In genomic region chr4:133095734-133096065, GRCm38 (mm10) we compare ENCODE assay signal across 8 mouse cellular contexts. TPM values are rescaled to one million over a fixed set of nuclear protein-coding genes. Genes with fewer than 3 reads are reported as not detected.
DNase-seq lines count a peak whose midpoint lies in the region; ATAC-seq and TF ChIP-seq lines count a peak whose summit lies in the region.
"Not testable (repeated sequence)": the region's sequence is repeated elsewhere in the genome, so short reads cannot be mapped to it uniquely, and the experiment has no call there.

No protein-coding gene starts in this region.

- H3K4me1 ChIP-seq in embryonic facial prominence, embryonic 13.5 days = peaks cover 48% of the 10 kb centered on the region
- peaks cover 51% of the 10 kb centered on the region for H3K4me1 ChIP-seq in hindbrain, embryonic 13.5 days (replicated peaks)
- peaks cover 48% of the 10 kb centered on the region for H3K4me1 ChIP-seq in kidney, embryonic 16.5 days (ENCODE audit: insufficient read depth, low read length)
- H3K4me1 ChIP-seq in liver, embryonic 13.5 days (replicated peaks) = peaks cover 45% of the 10 kb centered on the region
- H3K4me1 ChIP-seq in midbrain, embryonic 13.5 days (replicated peaks) = peaks cover 46% of the 10 kb centered on the region
- peaks cover 36% of the 10 kb centered on the region for H3K4me1 ChIP-seq in small intestine, adult 2 months (ENCODE audit: control insufficient read depth, insufficient read depth, insufficient read length, low read length)

- H3K4me2 ChIP-seq in embryonic facial prominence, embryonic 13.5 days = peak overlapping the region; percentile 46
- H3K4me2 ChIP-seq in hindbrain, embryonic 13.5 days = peak overlapping the region; percentile 36
- H3K4me2 ChIP-seq in kidney, embryonic 16.5 days (replicated peaks; ENCODE audit: low read depth, low read length) = peak overlapping the region; percentile 44
- H3K4me2 ChIP-seq in liver, embryonic 13.5 days = peak overlapping the region; percentile 32; the same call in 1 of the 2 replicates
- H3K4me2 ChIP-seq in midbrain, embryonic 13.5 days (replicated peaks) = peak overlapping the region; percentile 44

- WGBS in embryonic facial prominence, embryonic 13.5 days = 9% methylated on average over 3 of the region's 3 CpGs
- 6% methylated on average over 3 of the region's 3 CpGs for WGBS in hindbrain, embryonic 13.5 days
- 6% methylated on average over 3 of the region's 3 CpGs for WGBS in kidney, embryonic 16.5 days
- WGBS in liver, embryonic 13.5 days (ENCODE audit: insufficient replicate concordance) = 49% methylated on average over 3 of the region's 3 CpGs
- WGBS in midbrain, embryonic 13.5 days = 4% methylated on average over 3 of the region's 3 CpGs
- 5% methylated on average over 3 of the region's 3 CpGs for WGBS in small intestine, adult 2 months

- H3K9ac ChIP-seq in embryonic facial prominence, embryonic 13.5 days = peak overlapping the region; percentile 52; the same call in 1 of the 2 replicates
- peak overlapping the region; percentile 26; the same call in 1 of the 2 replicates for H3K9ac ChIP-seq in hindbrain, embryonic 13.5 days
- peak overlapping the region; percentile 61 for H3K9ac ChIP-seq in kidney, embryonic 16.5 days (replicated peaks; ENCODE audit: low read length)
- peak overlapping the region; percentile 29; the same call in 1 of the 2 replicates for H3K9ac ChIP-seq in liver, embryonic 13.5 days
- H3K9ac ChIP-seq in midbrain, embryonic 13.5 days (replicated peaks) = not testable (repeated sequence)

- ATAC-seq in embryonic facial prominence, embryonic 13.5 days (ENCODE audit: insufficient number of reproducible peaks, insufficient read depth, low FRiP score, low TSS enrichment, low read depth); hindbrain, embryonic 13.5 days (ENCODE audit: low FRiP score); liver, embryonic 13.5 days (ENCODE audit: low read depth); midbrain, embryonic 13.5 days: not testable (repeated sequence)
- peak; percentile 5; the same call in 1 of the 2 replicates for ATAC-seq in kidney, embryonic 16.5 days (ENCODE audit: low FRiP score, low TSS enrichment)

- TF ChIP-seq CTCF in gastrocnemius, adult 2 months (IDR thresholded peaks at IDR 0.05); small intestine, adult 2 months (IDR thresholded peaks at IDR 0.05; ENCODE audit: extremely low read depth, insufficient read length, insufficient replicate concordance, low read depth, low read length): not testable (repeated sequence)

- H3K9me3 ChIP-seq in embryonic facial prominence, embryonic 13.5 days; hindbrain, embryonic 13.5 days; kidney, embryonic 16.5 days (ENCODE audit: low read length); liver, embryonic 13.5 days (replicated peaks); midbrain, embryonic 13.5 days: not testable (repeated sequence)

- peak overlapping the region; percentile 85 for H3K27ac ChIP-seq in embryonic facial prominence, embryonic 13.5 days
- peak overlapping the region; percentile 78 for H3K27ac ChIP-seq in gastrocnemius, adult 2 months
- peak overlapping the region; percentile 89 for H3K27ac ChIP-seq in hindbrain, embryonic 13.5 days
- H3K27ac ChIP-seq in kidney, embryonic 16.5 days (ENCODE audit: low read length) = peak overlapping the region; percentile 98
- peak overlapping the region; percentile 59 for H3K27ac ChIP-seq in liver, embryonic 13.5 days
- H3K27ac ChIP-seq in midbrain, embryonic 13.5 days = peak overlapping the region; percentile 90
- peak overlapping the region; percentile 82 for H3K27ac ChIP-seq in small intestine, adult 2 months (ENCODE audit: insufficient read depth, low read depth, low read length)

- TF ChIP-seq POLR2A in small intestine, adult 2 months (IDR thresholded peaks at IDR 0.05; ENCODE audit: low read depth, low read length) = not testable (repeated sequence)

- H3K4me3 ChIP-seq in embryonic facial prominence, embryonic 13.5 days = peak overlapping the region; percentile 22
- H3K4me3 ChIP-seq in gastrocnemius, adult 2 months = peak overlapping the region; percentile 66
- not testable (repeated sequence) for H3K4me3 ChIP-seq in hindbrain, embryonic 13.5 days
- peak overlapping the region; percentile 16 for H3K4me3 ChIP-seq in kidney, embryonic 16.5 days (ENCODE audit: low read length)
- H3K4me3 ChIP-seq in liver, embryonic 13.5 days (replicated peaks) = peak overlapping the region; percentile 25
- 0 out of 2 replicates have a peak overlapping the region, but pooled peaks have one; percentile 3 for H3K4me3 ChIP-seq in midbrain, embryonic 13.5 days (replicated peaks)
- peak overlapping the region; percentile 49 for H3K4me3 ChIP-seq in small intestine, adult 2 months (ENCODE audit: low read depth, low read length)

- H3K27me3 ChIP-seq in embryonic facial prominence, embryonic 13.5 days; hindbrain, embryonic 13.5 days; kidney, embryonic 16.5 days (ENCODE audit: insufficient read depth, low read length); midbrain, embryonic 13.5 days; small intestine, adult 2 months (ENCODE audit: control insufficient read depth, insufficient read depth, low read length): not testable (repeated sequence)
- peaks cover 51% of the 10 kb centered on the region for H3K27me3 ChIP-seq in liver, embryonic 13.5 days

- intact Hi-C loops in gastrocnemius, adult 2 months (cut with DNase I) = not testable (repeated sequence)

- H3K36me3 ChIP-seq in embryonic facial prominence, embryonic 13.5 days; hindbrain, embryonic 13.5 days; kidney, embryonic 16.5 days (ENCODE audit: insufficient read depth, low read length); liver, embryonic 13.5 days; midbrain, embryonic 13.5 days; small intestine, adult 2 months (ENCODE audit: control insufficient read depth, insufficient read depth, low read length): not testable (repeated sequence)

- DNase-seq in MN1 (ENCODE audit: low spot score) = peak; percentile 50
- not testable (repeated sequence) for DNase-seq in gastrocnemius, adult 2 months; liver, embryonic 13.5 days

RNA-seq across cellular contexts. Expression of gene Wasf2, which starts 34.6 kb away (rescaled TPM):
- 118 and 142 TPM in 2 replicates for polyA plus RNA-seq in embryonic facial prominence, embryonic 13.5 days (2015; fragmentation: Nextera tagmentation; extraction: Ambion mirVana)
- 10 to 100 TPM; 34.9 to 35.6 TPM for total RNA-seq in gastrocnemius, adult 2 months (2021)
- polyA plus RNA-seq in hindbrain, embryonic 13.5 days (2015; fragmentation: Nextera tagmentation; extraction: Ambion mirVana) = 33.3 and 35.4 TPM in 2 replicates
- polyA plus RNA-seq in kidney, embryonic 16.5 days (2015; fragmentation: Nextera tagmentation; extraction: Ambion mirVana) = 77.4 and 102 TPM in 2 replicates
- 52.3 and 54.0 TPM in 2 replicates for polyA plus RNA-seq in liver, embryonic 13.5 days (2015; fragmentation: Nextera tagmentation; extraction: Ambion mirVana)
- polyA plus RNA-seq in midbrain, embryonic 13.5 days (2015; fragmentation: Nextera tagmentation; extraction: Ambion mirVana) = 28.8 and 34.2 TPM in 2 replicates
- polyA plus RNA-seq in small intestine, adult 2 months (2012; rRNA removed) = 37.6 and 97.6 TPM in 2 replicates
